Mouse (Mus musculus) erythroblast, embryonic 14.5 days (primary cell): ENCODE measurements around the gene Rdh13.

Source experiments
- GATA1 ChIP-seq: IDR thresholded peaks from 2 replicates; pipeline ENCODE4 v1.6.1; 2012; ENCODE audit warnings: low read length, inconsistent platforms, mixed read lengths
- TAL1 ChIP-seq: IDR thresholded peaks from 3 replicates; pipeline ENCODE4 v1.6.1; 2012; ENCODE audit warnings: low read length, inconsistent platforms, mixed read lengths

DNA sequence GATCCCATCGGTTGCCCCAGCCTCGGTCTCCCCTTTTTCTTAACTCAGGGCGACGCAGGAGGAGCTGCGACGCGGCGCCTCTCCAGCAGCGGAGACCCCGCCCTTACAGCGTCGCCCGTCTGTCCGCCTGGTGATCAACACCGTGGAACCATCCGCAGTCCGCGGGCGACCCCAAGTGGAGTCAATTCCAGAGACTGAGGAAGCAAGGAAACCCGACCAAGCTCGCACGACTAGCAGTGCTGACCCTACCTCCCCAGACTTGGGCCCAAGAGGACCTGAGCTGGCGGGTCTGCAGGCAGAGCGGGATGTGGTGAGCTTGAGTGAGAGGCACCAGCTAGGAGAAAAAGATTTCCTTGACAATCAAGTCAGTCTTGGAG, 25.7 kb upstream of the Rdh13 start:
- TF ChIP-seq GATA1 (no peak), TAL1 (no peak)
